Mouse (Mus musculus): ENCODE data around the gene Il6st. TPM values are rescaled to one million over a fixed set of nuclear protein-coding genes. Genes with fewer than 3 reads are reported as not detected.
A peak's percentile ranks its signal among the peaks of the same experiment; 100 is the strongest.

The Il6st gene
- total RNA-seq, 1 experiment from 2014 or later: 23.8 TPM

DNA sequence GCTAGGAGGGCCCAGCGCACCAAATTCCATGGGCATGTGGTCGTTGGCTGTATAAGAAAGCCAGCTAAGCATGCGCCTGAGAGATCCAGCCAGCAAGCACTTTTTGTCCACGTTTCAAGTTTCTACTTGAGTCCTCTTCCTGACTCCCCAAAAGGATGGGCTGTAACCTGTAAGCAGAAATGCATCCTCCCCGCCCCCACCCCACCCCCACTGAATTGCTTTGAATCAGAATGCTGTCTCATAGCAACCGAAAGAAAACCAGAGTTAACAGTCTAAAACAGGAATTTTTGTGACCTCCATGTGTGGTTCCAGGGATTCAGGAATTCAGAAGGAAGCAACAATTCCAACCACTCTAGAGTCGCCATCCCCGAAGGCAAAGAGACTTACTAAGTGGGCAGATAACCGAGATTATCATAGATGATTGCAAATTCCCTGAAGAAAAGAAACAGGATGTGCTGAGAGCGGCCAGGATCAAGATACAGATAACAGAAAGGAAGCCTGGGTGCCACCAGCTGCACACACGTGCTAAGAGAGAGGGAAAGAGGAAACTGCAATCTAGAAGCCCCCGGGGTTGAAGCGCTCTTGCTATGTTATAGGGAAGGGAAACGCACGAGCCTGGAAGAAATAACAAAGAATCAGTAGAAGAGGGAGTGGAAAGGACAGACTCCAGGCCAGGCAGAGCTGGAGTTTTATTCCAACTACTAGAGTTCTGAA is 24.6 kb upstream of the Il6st start:
- peak; percentile 67 to 69 for ATAC-seq (replicated peaks in 1 of 2; ENCODE audit: insufficient read depth in 1 of 2, low FRiP score in 2 of 2, low TSS enrichment in 1 of 2, low read depth in 1 of 2, poor library complexity in 2 of 2, severe bottlenecking in 2 of 2)

DNA sequence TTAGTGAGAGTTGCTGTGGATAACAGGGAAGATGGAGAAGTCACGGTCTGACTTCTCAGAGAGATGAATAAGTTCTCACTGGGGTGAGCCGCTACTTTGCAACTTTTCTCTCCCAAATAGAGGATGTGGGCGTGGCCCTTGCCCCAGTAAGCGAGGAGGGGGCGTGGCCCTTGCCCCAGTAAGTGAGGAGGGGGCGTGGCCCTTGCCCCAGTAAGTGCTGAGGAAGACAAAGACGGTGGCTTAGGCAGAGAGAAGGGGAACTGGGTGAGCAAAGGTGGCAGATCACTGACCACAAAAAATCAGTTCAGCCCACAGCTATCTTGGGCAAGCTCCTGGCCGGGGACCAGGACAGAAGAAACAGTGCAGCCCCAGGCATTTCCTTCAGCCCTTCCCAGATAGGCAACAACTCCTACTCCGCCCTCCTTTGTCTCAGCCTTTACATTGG is 23.9 kb upstream of the Il6st start:
- ATAC-seq (replicated peaks in 1 of 2; ENCODE audit: insufficient read depth in 1 of 2, low FRiP score in 2 of 2, low TSS enrichment in 1 of 2, low read depth in 1 of 2, poor library complexity in 2 of 2, severe bottlenecking in 2 of 2): peak; percentile 87 to 88

DNA sequence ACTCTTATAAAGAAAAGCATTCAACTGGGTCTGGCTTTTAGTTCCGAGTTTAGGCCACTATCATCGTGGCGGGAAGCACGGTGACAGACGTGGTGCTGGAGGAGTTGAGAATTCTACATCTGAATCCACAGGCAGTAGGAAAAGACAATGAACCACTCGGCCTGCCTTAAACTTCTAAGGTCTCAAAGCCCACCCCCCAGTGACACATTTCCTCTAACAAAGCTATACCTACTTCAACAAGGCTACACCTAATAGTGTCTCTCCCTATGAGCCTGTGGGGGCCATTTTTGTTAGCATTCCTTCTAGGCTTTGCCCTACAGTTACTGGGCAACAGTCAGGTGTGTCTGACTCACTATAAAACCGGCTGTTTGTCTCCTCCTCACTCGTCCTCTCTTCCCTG is 23.2 kb upstream of the Il6st start:
- ATAC-seq (replicated peaks in 1 of 2; ENCODE audit: insufficient read depth in 1 of 2, low FRiP score in 2 of 2, low TSS enrichment in 1 of 2, low read depth in 1 of 2, poor library complexity in 2 of 2, severe bottlenecking in 2 of 2): no peak

DNA sequence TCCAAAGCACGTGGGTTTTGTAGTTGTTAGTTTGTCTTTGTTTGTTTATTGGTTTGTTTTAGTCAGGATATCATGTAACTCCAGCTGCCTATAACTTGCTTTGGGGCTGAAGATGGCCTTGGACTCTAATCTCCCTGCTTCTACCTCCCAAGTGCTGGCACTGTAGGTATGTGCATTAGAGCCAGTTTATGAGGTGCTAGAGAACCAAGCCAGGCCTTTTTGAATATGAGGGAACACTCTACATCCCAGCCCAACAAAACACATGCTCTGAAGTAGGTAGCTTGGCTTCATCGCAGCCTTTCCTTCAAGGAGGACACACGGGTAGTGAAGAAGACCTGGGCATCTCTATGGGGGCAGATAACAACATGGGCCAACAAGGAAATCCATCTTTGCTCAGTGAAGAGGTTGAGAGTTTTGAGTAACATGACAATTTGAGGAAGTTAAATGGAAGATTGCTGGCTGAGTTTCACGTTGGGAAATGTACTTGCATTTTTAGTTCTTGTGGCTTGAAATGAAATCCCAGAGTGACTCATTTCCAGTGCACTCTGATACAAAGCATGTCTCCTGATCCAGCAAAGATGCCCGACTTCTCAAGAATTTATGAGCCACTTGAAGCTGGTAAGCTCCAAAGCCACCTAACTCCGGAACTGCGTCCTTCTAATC is 20.9 kb upstream of the Il6st start:
- ATAC-seq (replicated peaks in 1 of 2; ENCODE audit: insufficient read depth in 1 of 2, low FRiP score in 2 of 2, low TSS enrichment in 1 of 2, low read depth in 1 of 2, poor library complexity in 2 of 2, severe bottlenecking in 2 of 2): no peak

DNA sequence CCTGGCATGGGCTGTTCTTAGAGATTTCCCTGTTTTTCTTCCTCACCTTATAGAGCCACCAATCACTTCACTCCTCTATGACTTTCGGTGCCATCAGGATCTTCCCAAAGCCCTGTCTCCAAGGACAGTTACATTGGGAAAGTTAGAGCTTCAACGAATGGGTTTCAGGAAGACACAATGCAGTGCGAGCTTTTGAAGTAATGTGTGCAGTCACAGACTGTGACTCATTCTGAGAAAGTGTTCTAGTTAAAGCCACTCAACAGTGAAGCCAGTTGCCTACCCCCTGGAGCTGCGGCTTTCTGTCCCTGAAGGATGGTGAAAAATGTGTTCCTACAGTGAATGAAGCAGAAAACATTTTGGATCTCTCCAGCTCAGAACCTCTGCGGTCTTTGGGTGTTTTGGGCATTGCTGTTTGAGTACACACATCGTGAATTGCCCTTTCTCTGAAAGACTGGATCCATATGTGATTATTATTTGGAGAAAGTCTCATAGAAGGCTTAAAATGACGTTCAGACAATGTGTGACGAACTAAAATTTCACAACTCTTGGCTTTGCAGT is 16.7 kb upstream of the Il6st start:
- no peak for ATAC-seq (replicated peaks in 1 of 2; ENCODE audit: insufficient read depth in 1 of 2, low FRiP score in 2 of 2, low TSS enrichment in 1 of 2, low read depth in 1 of 2, poor library complexity in 2 of 2, severe bottlenecking in 2 of 2)

DNA sequence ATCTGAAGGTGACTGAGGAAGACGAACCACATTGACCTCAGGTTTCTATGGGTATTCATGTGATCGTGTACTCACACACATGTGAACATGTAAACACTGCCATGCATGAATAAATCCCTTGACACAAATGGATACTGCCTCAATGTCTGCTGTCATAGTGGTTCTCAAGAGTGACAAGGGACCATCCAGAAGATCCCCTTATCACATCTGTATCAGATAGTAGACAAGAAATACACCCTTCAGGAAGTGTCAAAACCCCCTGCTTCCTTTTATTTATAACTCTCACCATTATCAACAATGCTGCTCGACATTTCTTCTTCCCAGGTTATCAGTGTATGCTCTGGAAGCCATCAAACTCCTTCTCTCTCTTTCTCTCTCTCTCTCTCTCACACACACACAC is 13.7 kb upstream of the Il6st start:
- ATAC-seq (replicated peaks in 1 of 2; ENCODE audit: insufficient read depth in 1 of 2, low FRiP score in 2 of 2, low TSS enrichment in 1 of 2, low read depth in 1 of 2, poor library complexity in 2 of 2, severe bottlenecking in 2 of 2): no peak

DNA sequence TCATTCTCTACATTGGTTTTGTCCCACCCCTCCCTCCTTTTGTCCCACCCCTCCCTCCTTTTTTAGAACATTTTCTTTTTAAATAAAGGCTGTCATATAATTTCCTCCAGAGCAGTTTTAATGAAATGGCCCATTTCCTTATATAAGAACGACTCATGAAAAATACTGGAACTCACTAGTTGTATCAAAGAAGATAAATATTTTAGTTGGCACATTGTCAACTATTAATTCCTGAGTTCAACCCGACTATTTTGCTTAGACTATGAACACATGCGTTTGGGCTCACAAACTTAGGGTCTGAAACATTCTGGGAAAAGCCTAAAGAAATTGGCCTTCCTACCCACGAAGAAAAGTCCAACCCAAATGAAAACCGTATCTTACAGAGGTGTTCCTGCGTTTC is 6.5 kb upstream of the Il6st start:
- no peak for ATAC-seq (replicated peaks in 1 of 2; ENCODE audit: insufficient read depth in 1 of 2, low FRiP score in 2 of 2, low TSS enrichment in 1 of 2, low read depth in 1 of 2, poor library complexity in 2 of 2, severe bottlenecking in 2 of 2)

DNA sequence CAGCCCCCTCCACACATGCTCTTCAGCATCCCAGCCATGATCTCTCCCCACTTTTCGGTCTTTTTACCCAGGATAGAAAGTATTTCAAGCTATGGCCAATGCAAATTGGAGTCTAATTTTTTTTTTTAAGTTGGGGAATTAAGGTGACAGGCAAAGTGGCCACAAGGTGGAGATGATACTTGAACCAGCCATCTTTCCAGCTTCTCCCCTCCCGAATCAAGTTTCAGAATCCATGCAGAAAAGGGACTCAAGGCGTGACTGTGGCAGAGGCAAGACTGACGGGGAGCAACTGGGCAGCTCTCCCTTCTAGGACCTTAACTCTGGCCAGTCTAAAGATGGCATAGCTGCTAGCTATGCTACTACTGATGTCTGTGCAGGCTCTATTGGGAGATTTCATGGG is 5.9 kb upstream of the Il6st start:
- ATAC-seq (replicated peaks in 1 of 2; ENCODE audit: insufficient read depth in 1 of 2, low FRiP score in 2 of 2, low TSS enrichment in 1 of 2, low read depth in 1 of 2, poor library complexity in 2 of 2, severe bottlenecking in 2 of 2): no peak

DNA sequence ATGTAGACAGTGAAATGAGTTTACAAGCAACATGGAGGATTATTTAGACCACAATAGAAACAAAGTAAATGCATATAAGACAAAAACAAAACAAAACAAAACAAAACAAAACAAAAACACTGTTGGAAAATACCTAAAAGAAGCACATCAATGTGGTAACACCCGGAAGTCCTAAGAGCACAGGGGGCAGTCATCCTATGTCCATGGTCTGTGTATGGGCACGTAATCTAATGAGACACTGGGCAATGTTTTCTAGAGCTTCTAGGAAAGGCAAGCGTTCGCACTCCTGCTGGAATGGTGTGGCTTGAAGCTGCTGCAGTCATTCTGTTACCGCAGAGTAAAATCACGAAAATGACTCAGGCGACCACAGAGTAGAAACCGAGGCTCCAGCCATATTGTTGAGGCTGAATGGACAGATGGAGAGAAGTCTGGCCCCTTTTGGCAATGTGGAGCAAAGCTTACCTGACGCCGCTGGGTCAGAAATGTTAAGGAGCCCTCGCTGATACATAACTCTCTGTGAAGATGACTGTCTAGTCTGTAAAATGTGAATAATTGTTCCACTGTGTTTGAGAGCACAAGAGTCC is 5.3 kb upstream of the Il6st start:
- ATAC-seq (replicated peaks in 1 of 2; ENCODE audit: insufficient read depth in 1 of 2, low FRiP score in 2 of 2, low TSS enrichment in 1 of 2, low read depth in 1 of 2, poor library complexity in 2 of 2, severe bottlenecking in 2 of 2): no peak

DNA sequence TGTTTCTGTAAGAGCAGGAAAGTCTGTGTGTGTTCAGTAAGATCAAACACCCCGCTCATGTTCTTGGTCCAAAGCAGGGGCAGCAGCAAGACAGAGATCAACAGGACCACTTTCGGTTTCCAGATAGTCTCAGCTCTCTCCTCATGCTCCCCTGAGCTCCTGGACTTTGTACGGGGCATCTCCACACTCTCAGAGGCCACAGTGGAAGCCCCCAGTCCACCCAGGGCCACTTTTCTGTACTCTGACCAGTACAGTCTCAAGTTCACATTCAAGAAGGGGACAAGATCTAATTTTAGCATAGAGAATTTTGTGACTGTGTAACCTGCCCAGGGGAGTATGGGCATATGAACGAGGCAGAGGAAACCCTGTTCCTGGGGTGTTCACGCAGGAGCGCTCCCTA is 3.9 kb upstream of the Il6st start:
- no peak for ATAC-seq (replicated peaks in 1 of 2; ENCODE audit: insufficient read depth in 1 of 2, low FRiP score in 2 of 2, low TSS enrichment in 1 of 2, low read depth in 1 of 2, poor library complexity in 2 of 2, severe bottlenecking in 2 of 2)

DNA sequence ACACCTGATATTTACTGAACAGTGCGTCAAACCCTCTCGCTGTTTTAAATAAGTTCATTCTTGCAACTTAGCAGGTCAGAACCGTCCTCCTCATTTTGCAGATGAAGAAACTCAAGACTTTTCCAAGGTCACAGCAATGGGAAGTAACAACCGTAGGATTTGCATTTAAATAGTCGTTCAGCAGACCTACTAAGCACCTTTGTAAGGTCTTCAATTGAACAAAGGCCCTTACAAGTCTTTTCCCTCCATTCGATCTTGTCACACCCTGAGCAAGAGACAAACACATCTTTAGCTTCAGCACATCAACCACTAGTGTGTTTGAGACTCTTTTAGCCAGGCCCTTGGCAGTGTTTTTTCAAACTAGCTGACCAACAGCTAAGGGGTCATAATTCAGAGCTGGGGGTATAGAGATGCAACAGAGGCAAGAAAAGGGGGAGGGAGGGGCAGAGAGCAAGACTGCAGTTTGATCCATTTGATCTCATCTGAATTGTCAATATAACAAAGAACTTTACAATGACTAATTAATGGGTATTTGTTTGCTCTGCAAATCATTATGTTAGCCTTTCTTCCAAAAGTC is 1.4 kb upstream of the Il6st start:
- ATAC-seq (replicated peaks in 1 of 2; ENCODE audit: insufficient read depth in 1 of 2, low FRiP score in 2 of 2, low TSS enrichment in 1 of 2, low read depth in 1 of 2, poor library complexity in 2 of 2, severe bottlenecking in 2 of 2): no peak

DNA sequence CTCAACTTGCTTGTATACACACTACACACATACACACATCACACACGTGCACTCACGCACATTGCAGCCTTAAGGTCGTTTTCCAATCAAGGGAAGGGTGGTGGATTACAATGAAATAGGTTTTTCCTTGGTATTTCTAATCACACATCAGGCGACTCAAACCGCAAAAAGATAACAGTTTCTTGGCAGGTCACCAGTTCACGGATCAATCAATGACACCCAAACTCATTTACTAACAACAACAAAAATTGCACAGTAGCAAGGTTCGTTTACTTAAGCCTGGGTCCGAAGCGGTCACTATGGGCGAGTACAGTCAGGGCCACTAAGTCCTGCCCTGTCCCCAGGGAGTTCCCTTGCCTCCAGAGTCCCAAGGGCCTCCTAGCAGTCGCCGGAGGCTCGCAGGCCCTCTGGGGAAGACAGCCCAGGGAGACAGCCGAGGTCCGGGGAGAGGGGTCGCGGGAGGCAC is 500 bp upstream of the Il6st start:
- ATAC-seq (replicated peaks in 1 of 2; ENCODE audit: insufficient read depth in 1 of 2, low FRiP score in 2 of 2, low TSS enrichment in 1 of 2, low read depth in 1 of 2, poor library complexity in 2 of 2, severe bottlenecking in 2 of 2): peak in 1 of 2 experiments; percentile 30; a peak in 1 of 4 replicates

DNA sequence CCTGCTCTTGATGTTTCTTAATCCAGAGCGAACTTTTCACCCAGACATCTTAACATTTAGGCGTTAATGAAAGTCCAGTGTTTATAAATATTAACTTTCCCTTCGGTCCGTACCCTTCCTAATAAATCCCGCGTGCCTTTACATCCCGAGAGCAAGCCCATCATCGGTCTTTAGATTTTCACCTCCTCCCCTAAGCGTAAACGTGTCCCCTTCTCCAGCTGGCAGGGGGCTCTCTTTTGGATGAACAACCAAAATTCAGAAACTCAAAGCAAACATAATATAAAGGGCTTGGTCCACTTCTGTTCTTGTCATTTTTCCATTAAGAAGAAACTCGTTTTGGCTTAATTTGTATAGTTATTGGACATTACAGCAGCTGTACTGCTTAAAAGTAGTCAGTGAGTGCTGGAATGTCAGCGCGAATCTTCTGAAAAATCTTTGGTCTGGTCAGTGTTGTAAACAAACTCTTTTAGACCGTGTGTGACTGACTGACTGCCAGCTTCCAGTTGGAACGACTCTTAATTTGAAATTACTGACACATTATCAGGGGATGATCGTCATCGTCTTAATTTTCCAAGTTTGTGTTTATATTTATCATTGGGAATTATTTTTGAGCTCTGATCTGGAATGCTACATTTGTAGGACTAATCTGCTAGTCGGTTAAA is 887 bp downstream of the Il6st start:
- no peak for ATAC-seq (replicated peaks in 1 of 2; ENCODE audit: insufficient read depth in 1 of 2, low FRiP score in 2 of 2, low TSS enrichment in 1 of 2, low read depth in 1 of 2, poor library complexity in 2 of 2, severe bottlenecking in 2 of 2)

DNA sequence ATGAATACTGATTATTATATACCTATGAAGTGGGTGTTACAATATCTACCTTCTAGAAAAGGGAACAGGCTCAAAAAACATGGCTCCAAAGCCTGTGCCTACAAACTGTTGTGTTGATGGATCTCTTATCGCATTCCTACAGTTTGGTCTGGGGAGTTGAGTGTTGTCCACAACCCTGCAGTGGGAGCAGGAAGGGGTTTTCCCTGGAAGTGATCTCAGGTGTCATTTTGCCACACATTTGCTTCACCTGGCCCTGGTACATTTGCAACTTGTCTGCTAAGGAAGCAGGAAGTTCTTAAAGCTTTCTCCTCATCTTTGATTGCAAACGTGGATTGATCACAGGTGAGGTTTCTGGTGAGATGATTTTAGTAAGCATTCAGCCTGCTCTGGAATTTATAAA is 1.7 kb downstream of the Il6st start:
- no peak for ATAC-seq (replicated peaks in 1 of 2; ENCODE audit: insufficient read depth in 1 of 2, low FRiP score in 2 of 2, low TSS enrichment in 1 of 2, low read depth in 1 of 2, poor library complexity in 2 of 2, severe bottlenecking in 2 of 2)

DNA sequence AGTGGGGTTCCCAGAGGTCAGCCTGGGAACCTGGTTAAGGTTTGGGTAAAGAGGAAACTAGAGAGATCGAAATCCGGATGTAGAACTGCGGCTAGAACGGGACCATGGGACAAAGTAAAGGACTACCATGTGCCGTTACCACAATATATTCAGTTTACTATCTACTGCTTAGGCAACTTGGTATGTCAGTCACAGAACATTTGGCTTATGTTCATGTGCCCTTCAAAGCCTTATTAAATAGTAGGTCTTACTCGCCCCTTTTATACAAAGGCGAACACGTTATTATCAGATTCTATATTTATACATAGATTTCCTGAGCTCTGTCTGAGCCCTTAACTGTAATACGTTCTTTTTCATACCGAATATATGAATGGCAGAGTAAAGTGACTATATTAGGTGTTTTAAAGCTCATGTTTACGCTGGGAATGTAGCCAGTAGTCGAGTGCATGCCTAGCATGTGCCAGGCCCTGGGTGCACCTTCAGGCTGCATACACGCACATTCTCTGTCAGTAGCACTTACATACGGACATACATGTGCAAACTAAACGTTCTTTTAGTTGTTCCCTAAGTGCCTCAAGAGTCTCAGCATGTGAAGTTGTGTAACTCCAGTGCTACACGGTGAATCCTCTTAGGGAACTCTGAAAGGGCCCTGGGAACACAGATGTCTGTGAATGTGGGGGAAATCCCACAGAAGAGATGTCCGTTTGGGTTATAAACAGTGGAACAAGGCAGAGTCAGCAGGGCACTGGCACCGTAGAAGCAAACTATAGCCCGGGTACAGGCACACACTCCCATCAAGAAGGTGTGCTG is 2.5 kb downstream of the Il6st start:
- ATAC-seq (replicated peaks in 1 of 2; ENCODE audit: insufficient read depth in 1 of 2, low FRiP score in 2 of 2, low TSS enrichment in 1 of 2, low read depth in 1 of 2, poor library complexity in 2 of 2, severe bottlenecking in 2 of 2): no peak

DNA sequence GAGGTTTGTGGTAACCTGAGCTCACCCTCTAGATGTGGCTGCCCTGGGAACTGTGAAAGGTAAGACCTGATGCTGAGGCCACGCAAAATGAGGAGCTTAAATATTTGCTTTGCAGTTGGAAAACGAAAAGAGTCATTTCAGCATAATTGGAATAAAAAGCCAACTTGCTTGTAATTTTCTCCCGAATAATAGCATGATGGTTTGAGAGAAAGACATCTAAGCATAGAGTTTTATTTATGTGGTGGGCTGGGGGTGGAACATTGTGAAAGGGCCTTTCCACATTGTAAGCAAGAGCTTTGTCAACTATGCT is 3.0 kb downstream of the Il6st start:
- ATAC-seq (replicated peaks in 1 of 2; ENCODE audit: insufficient read depth in 1 of 2, low FRiP score in 2 of 2, low TSS enrichment in 1 of 2, low read depth in 1 of 2, poor library complexity in 2 of 2, severe bottlenecking in 2 of 2): no peak

DNA sequence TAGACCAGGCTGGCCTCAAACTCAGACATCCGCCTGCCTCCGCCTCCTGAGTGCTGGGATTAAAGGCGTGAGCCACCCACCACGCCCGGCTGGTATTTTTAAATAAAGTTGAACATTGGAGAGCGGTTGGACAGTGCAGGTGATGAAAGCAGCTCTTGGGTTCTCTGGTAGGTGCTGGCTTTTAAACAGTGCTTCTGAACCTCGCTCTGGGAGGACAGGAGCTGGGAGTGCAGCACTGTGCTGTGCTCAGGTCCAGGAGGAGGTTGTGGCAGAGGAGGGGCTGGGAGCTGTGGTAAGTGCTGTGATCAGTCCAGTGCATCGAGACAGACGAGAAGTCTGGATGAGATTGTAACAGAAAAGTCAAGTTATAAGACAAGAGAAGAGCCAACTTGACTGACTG is 3.5 kb downstream of the Il6st start:
- no peak for ATAC-seq (replicated peaks in 1 of 2; ENCODE audit: insufficient read depth in 1 of 2, low FRiP score in 2 of 2, low TSS enrichment in 1 of 2, low read depth in 1 of 2, poor library complexity in 2 of 2, severe bottlenecking in 2 of 2)
